Mouse (Mus musculus) hindbrain, embryonic 12.5 days (tissue): ENCODE data around the gene Cyb5rl. TPM values are rescaled to one million over a fixed set of nuclear protein-coding genes. Genes with fewer than 3 reads are reported as not detected.

Source experiments
- polyA plus RNA-seq: library from polyadenylated mRNA; unstranded; fragments of >200 nt; fragmentation: Nextera tagmentation; extraction: Ambion mirVana; gene quantifications from 2 replicates; pipeline ENCODE4 v1.2.1, GENCODE M21; 2016

Cyb5rl gene
- polyA plus RNA-seq, 1 experiment from 2014 or later, result 4.5 TPM

Other genes starting within 250 kb of the Cyb5rl start
- 285 and 302 TPM in 2 replicates for gene Ssbp3, start 156.3 kb upstream of the Cyb5rl start, polyA plus RNA-seq
- 78.0 and 80.8 TPM in 2 replicates for gene Mrpl37, start 120 bp upstream of the Cyb5rl start, polyA plus RNA-seq
- gene Cdcp2, start 29.9 kb downstream of the Cyb5rl start, polyA plus RNA-seq, result 0.10 TPM in 1 of 2 replicates, not detected in the other
- 390 and 391 TPM in 2 replicates for gene Tmem59, start 111.4 kb downstream of the Cyb5rl start, polyA plus RNA-seq
- gene Tceanc2, start 112.1 kb downstream of the Cyb5rl start, polyA plus RNA-seq, result 20.8 and 35.2 TPM in 2 replicates
- gene Ldlrad1, start 142.2 kb downstream of the Cyb5rl start, polyA plus RNA-seq, result not detected in 2 replicates
- gene Lrrc42, start 186.5 kb downstream of the Cyb5rl start, polyA plus RNA-seq, result 73.5 TPM in 2 replicates
- 42.7 and 44.3 TPM in 2 replicates for gene Hspb11, start 186.6 kb downstream of the Cyb5rl start, polyA plus RNA-seq
- gene Dio1, start 240.2 kb downstream of the Cyb5rl start, polyA plus RNA-seq, result not detected in 2 replicates
- gene Yipf1, start 247.4 kb downstream of the Cyb5rl start, polyA plus RNA-seq, result 42.2 and 53.8 TPM in 2 replicates